Mouse (Mus musculus) heart, postnatal 25 days (tissue): ENCODE measurements around the gene Ptch2. TPM values are rescaled to one million over a fixed set of nuclear protein-coding genes. Genes with fewer than 3 reads are reported as not detected.
A peak's percentile ranks its signal among the peaks of the same experiment; 100 is the strongest.

Experiments used
- DNase-seq: peaks from one replicate; pipeline ENCODE4 v3.0.0; 2022; ENCODE audit warnings: low spot score
- intact Hi-C: fragments of 180-260 bp; cut with DNase I; formaldehyde crosslinking; loops from one replicate; pipeline ENCODE4 v1.15.1; 2025
- total RNA-seq, 2 experiments: library from RNA; stranded (reverse); gene quantifications; 2 replicates each; pipeline ENCODE4 v1.2.3; 2021

Gene Ptch2
- total RNA-seq, 2 experiments from 2014 or later, result 1.1 to 1.5 TPM

GRCm38 (mm10) chr4:117125910-117126674 is 30.2 kb downstream of the Ptch2 start:
- peak; percentile 89 for DNase-seq
- intact Hi-C loops, result no loop called here

GRCm38 (mm10) chr4:117126675-117127290 is 30.9 kb downstream of the Ptch2 start, which contains the start of gene Tctex1d4:
Tctex1d4 (plus strand) TSS chr4:117126794.
- DNase-seq, result no peak
- intact Hi-C loops, result no loop called here

GRCm38 (mm10) chr4:117127991-117128686 is 32.3 kb downstream of the Ptch2 start:
- intact Hi-C loops, result no loop called here
- DNase-seq, result no peak

- intact Hi-C loops, result no loop called here
- no peak for DNase-seq
These were observed 34.9 kb downstream of the Ptch2 start for GRCm38 (mm10) chr4:117130790-117131189.

- intact Hi-C loops, result no loop called here
- no peak for DNase-seq
These were observed 35.3 kb downstream of the Ptch2 start for GRCm38 (mm10) chr4:117131198-117131597.

- intact Hi-C loops, result no loop called here
- DNase-seq, result no peak
These were observed 36.3 kb downstream of the Ptch2 start for GRCm38 (mm10) chr4:117131890-117132793.

- DNase-seq, result no peak
- intact Hi-C loops, result no loop called here
These were observed 36.9 kb downstream of the Ptch2 start for GRCm38 (mm10) chr4:117132794-117133143.

GRCm38 (mm10) chr4:117133366-117133796 is 37.5 kb downstream of the Ptch2 start:
- intact Hi-C loops, result no loop called here
- DNase-seq, result no peak

- intact Hi-C loops, result no loop called here
- peak; percentile 95 for DNase-seq
These were observed 38.1 kb downstream of the Ptch2 start, which contains the start of gene Plk3 for GRCm38 (mm10) chr4:117133817-117134600. Plk3 (minus strand) TSS chr4:117133963.

GRCm38 (mm10) chr4:117134601-117134995 is 38.7 kb downstream of the Ptch2 start:
- DNase-seq, result no peak
- intact Hi-C loops, result no loop called here

- DNase-seq, result no peak
These were observed 40.2 kb downstream of the Ptch2 start for GRCm38 (mm10) chr4:117136034-117136433.

GRCm38 (mm10) chr4:117138295-117139216 is 42.7 kb downstream of the Ptch2 start:
- intact Hi-C loops, result loop anchor here (2.0 to 5.0 kb wide), 2 partner anchors 18 to 311 kb away; no protein-coding TSS in a partner anchor
- no peak for DNase-seq

More at GRCm38 (mm10) chr4:117136034-117136433, 40.2 kb downstream of the Ptch2 start:
- intact Hi-C loops, result loop anchor here (5.0 kb wide), 1 partner anchor 309 kb away; no protein-coding TSS in a partner anchor

GRCm38 (mm10) chr4:117139217-117139612 is 43.3 kb downstream of the Ptch2 start:
- no peak for DNase-seq
- intact Hi-C loops, result loop anchor here (2.0 to 5.0 kb wide), 2 partner anchors 18 to 312 kb away; no protein-coding TSS in a partner anchor

GRCm38 (mm10) chr4:117140613-117141012 is 44.7 kb downstream of the Ptch2 start:
- DNase-seq, result no peak
- intact Hi-C loops, result loop anchor here (1.0 to 5.0 kb wide), 2 partner anchors 38 to 138 kb away; no protein-coding TSS in a partner anchor

GRCm38 (mm10) chr4:117143023-117143422 is 47.1 kb downstream of the Ptch2 start:
- no peak for DNase-seq
- intact Hi-C loops, result loop anchor here (5.0 kb wide), 1 partner anchor 41 kb away; no protein-coding TSS in a partner anchor

GRCm38 (mm10) chr4:117145248-117145647 is 49.4 kb downstream of the Ptch2 start:
- intact Hi-C loops, result no loop called here

GRCm38 (mm10) chr4:117146176-117146575 is 50.3 kb downstream of the Ptch2 start:
- DNase-seq, result peak; percentile 55
- intact Hi-C loops, result no loop called here

More at GRCm38 (mm10) chr4:117145248-117145647, 49.4 kb downstream of the Ptch2 start:
- DNase-seq, result no peak
